Mouse (Mus musculus) naive thymus-derived CD4-positive, alpha-beta T cell, adult 5 months (primary cell): Measurements from ENCODE around the gene Gm26920. TPM values are rescaled to one million over a fixed set of nuclear protein-coding genes. Genes with fewer than 3 reads are reported as not detected.

ENCODE experiments used
- polyA plus RNA-seq: library from polyadenylated mRNA; unstranded; fragments of 100-300 nt; shearing (Covaris generic); gene quantifications from one replicate; pipeline ENCODE4 v1.2.1, GENCODE M21; 2017

The Gm26920 gene
- not detected for polyA plus RNA-seq

GRCm38 (mm10) chr7:30090092-30090969 is at the start of gene Gm26920, which contains the start of gene Zfp566:
Gene Gm26920 (minus strand): TSS chr7:30090410.
Gene Zfp566 (minus strand): TSS chr7:30090527.

GRCm38 (mm10) chr7:30121308-30122187 is 31.3 kb upstream of the Gm26920 start, which contains the start of gene Zfp382:
Gene Zfp382 (plus strand): TSS chr7:30121942.

GRCm38 (mm10) chr7:30094646-30095429 is 4.6 kb upstream of the Gm26920 start, which contains the start of gene Zfp260:
Gene Zfp260 (plus strand): TSS chr7:30094777.

GRCm38 (mm10) chr7:30072146-30073028 is 17.8 kb downstream of the Gm26920 start, which contains the start of gene Zfp82:
Gene Zfp82 (minus strand): TSS chr7:30072900.

DNA sequence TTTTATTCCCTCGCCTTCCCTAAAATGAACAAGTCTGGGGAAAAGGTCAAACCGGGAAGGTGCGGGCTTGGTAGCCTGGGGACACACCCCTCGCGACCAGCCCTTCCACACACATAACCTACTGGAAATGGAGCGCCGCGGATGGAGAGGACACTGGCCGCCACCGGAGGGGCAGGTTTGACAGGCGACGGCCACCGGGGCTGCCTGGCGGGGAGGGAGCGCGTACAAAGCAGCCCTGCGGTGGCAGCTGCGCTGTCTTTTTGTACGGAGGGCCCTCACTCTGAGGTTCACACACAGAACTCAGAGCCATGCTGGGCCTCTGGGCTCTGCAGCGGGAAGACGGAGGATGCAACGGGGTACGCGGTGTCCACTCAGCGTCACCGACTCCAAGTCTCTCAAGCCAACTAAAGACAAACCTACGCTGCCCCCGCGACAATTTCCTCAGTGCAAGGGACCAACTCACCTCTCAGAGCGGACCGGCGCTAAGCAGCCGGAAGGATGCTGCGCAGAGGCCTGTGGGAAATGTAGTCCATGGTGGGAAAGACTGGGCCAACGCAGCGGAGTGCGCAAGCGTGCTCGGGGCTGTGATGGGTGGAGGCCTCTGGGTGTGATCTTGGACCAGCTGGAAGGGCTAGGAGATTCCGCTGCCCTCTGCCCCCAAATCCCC is 39.2 kb downstream of the Gm26920 start, which contains the start of gene Zfp14:
Gene Zfp14, minus strand, starts transcription at position 499 of the 667 bp plus-strand sequence.

Other genes starting within 250 kb of the Gm26920 start
- 4.3 TPM for gene Zfp940, start 236.7 kb downstream of the Gm26920 start, polyA plus RNA-seq
- 12.1 TPM for gene Zfp420, start 230.4 kb downstream of the Gm26920 start, polyA plus RNA-seq
- 2.4 TPM for gene Zfp27, start 183.8 kb downstream of the Gm26920 start, polyA plus RNA-seq
- 1.00 TPM for gene Zfp383, start 182.2 kb downstream of the Gm26920 start, polyA plus RNA-seq
- gene Zfp74, start 136.3 kb downstream of the Gm26920 start, polyA plus RNA-seq: 6.7 TPM
- 8.8 TPM for gene Zfp568, start 106.5 kb downstream of the Gm26920 start, polyA plus RNA-seq
- gene Zfp14, start 39.0 kb downstream of the Gm26920 start, polyA plus RNA-seq: 2.0 TPM
- gene Zfp82, start 17.5 kb downstream of the Gm26920 start, polyA plus RNA-seq: 7.3 TPM
- 7.2 TPM for gene Zfp566, start 117 bp upstream of the Gm26920 start, polyA plus RNA-seq
- gene Zfp260, start 4.4 kb upstream of the Gm26920 start, polyA plus RNA-seq: 54.9 TPM
- 9.6 TPM for gene Zfp382, start 31.5 kb upstream of the Gm26920 start, polyA plus RNA-seq
- 49.7 TPM for gene Zfp146, start 79.3 kb upstream of the Gm26920 start, polyA plus RNA-seq
- gene Cox7a1, start 93.7 kb upstream of the Gm26920 start, polyA plus RNA-seq: not detected
- 52.2 TPM for gene Capns1, start 108.4 kb upstream of the Gm26920 start, polyA plus RNA-seq
- gene Polr2i, start 141.5 kb upstream of the Gm26920 start, polyA plus RNA-seq: 27.8 TPM
- gene Tbcb, start 141.9 kb upstream of the Gm26920 start, polyA plus RNA-seq: 34.7 TPM
- gene Ovol3, start 145.3 kb upstream of the Gm26920 start, polyA plus RNA-seq: not detected
- gene Thap8, start 189.7 kb upstream of the Gm26920 start, polyA plus RNA-seq: 1.0 TPM
- gene Wdr62, start 190.0 kb upstream of the Gm26920 start, polyA plus RNA-seq: 5.2 TPM
- gene Clip3, start 201.3 kb upstream of the Gm26920 start, polyA plus RNA-seq: not detected
- gene Alkbh6, start 218.3 kb upstream of the Gm26920 start, polyA plus RNA-seq: 92.8 TPM
- gene Syne4, start 224.4 kb upstream of the Gm26920 start, polyA plus RNA-seq: 6.1 TPM
- gene E130208F15Rik, start 231.3 kb upstream of the Gm26920 start, polyA plus RNA-seq: not detected
- 24.2 TPM for gene Sdhaf1, start 233.5 kb upstream of the Gm26920 start, polyA plus RNA-seq